Mouse (Mus musculus): ENCODE data around the gene Neb.

Gene Neb

DNA sequence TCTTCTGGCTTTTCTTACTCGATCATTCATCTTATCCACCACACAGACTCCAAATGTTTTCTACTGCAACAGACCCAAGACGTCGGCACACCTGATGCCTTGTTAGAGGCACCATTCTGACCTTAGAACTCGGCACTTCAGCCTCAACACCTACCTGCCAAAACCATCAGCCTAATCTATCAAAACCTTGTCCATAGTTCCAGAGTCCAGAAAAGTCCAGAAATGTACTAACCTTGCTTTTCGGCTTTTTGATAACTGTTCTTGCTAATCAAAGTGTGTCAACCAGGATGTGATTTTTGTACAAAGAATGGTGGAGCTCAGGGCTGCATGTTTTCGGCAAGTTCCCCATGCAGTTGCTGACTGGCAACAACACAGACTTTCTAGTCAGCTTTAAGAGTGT is 3.6 kb downstream of the Neb start:
- in situ Hi-C loops (cut with MboI, MseI), result no loop called here

DNA sequence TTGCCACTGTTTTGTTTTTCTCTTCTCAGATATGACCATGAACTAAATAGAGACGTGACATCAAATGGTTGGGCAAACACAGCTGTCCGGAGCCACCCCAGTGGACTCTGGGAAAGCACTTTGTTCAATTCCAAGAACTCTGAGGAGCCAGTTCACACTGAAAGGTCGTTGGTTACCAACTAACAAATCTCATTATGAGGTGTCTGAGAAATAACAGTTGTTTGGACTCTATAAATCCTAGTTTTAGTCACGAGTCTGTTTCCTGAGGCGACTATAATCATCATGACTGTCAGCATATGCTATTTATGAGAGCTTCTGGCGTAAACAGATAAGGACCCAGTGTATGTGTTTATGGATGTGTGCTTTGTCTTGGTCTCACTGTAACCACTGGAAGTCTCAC is 5.8 kb downstream of the Neb start:
- in situ Hi-C loops (cut with MboI, MseI), result no loop called here

DNA sequence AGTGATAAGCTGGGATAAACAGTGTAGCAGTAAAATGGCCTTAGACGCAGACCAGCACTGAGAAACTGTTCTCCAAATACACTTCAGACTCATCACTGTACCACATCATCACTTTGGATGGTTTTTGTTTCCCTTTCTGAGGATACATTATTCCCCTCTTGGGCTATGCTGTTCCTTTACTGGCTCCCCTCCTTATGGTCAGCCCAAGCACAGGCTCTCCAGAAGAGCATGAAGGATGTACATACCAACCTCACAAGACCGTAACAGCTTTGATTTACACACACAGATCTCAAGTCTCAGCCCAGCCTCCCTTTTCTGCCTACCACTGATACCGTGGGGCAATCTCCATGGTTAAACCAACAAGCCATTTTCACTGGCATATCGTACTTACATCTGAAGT is 6.2 kb downstream of the Neb start:
- in situ Hi-C loops (cut with MboI, MseI), result no loop called here

GRCm38 (mm10) chr2:52371066-52371465 is 7.2 kb downstream of the Neb start:
- in situ Hi-C loops (cut with MboI, MseI), result no loop called here

- in situ Hi-C loops (cut with MboI, MseI), result no loop called here
Observed at GRCm38 (mm10) chr2:52369622-52370021, 8.7 kb downstream of the Neb start.

DNA sequence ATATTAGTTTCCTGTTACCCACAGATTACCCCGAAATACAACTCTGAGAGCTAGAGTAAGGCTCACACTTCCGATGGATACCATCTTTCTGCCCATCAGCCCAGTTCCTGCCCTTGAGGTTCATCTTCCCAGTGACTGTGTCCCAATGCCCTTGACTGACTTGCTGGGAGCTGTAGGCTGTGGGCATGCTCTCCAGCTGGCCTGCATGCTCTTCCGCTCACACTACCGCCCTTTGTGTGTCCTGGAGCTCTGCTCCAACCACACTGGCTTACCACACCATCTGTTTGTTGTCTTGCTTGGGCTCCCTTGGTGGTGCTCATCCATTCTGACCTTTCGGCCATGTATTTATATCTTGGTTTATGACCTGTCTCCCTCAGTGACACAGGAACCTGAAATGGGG is 10.6 kb downstream of the Neb start:
- in situ Hi-C loops (cut with MboI, MseI), result no loop called here

- in situ Hi-C loops (cut with MboI, MseI), result no loop called here
Observed at GRCm38 (mm10) chr2:52367248-52367647, 11.0 kb downstream of the Neb start.

- in situ Hi-C loops (cut with MboI, MseI), result no loop called here
Observed at GRCm38 (mm10) chr2:52361086-52361485, 17.2 kb downstream of the Neb start.

- in situ Hi-C loops (cut with MboI, MseI), result no loop called here
Observed at GRCm38 (mm10) chr2:52359722-52360121, 18.6 kb downstream of the Neb start.

GRCm38 (mm10) chr2:52358156-52358555 is 20.1 kb downstream of the Neb start:
- in situ Hi-C loops (cut with MboI, MseI), result no loop called here

DNA sequence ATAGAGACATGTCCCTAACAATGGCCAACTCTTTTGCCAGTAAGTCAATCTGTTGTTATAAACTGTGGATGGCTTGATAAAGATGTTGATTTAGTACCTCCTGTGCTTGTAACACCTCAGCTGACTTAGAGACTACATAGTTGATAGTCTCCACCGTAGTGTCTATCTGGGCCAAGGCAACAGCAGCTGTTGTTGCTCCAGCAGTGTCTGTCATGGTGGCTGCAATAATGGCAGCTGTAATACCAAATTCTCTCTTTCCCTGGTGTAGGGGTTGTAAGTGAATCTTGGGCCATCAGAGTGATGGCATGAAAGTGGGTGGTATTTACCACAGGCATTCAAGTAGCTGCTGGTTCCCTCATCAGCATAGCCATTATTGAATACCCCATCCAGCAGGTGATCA is 27.2 kb downstream of the Neb start:
- in situ Hi-C loops (cut with MboI, MseI), result no loop called here

GRCm38 (mm10) chr2:52340990-52341389 is 37.3 kb downstream of the Neb start:
- in situ Hi-C loops (cut with MboI, MseI), result no loop called here

GRCm38 (mm10) chr2:52335556-52335955 is 42.7 kb downstream of the Neb start:
- in situ Hi-C loops (cut with MboI, MseI), result loop anchor here in 1 of 2 experiments (5.0 kb wide), 1 partner anchor 58 kb away; no protein-coding TSS in a partner anchor

DNA sequence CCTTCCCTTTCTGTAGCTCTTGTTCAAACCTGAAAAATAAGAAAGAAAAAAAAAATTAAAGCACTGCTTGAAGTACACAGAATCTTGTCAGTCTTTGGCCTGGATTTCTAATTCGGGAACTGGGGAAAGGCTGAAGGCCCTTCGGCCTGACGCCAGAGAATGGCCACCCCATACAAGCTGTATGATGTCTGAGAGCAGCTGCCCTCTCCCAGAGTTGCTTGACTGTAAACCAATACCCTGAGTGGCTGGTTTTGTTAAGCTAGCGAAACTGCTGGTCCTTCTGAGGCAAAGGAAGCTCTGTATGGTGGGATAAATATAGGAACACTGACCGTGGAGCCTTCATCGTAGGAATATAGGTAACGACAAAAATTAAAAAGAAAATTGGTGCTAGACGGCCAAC is 43.2 kb downstream of the Neb start:
- in situ Hi-C loops (cut with MboI, MseI), result loop anchor here in 1 of 2 experiments (5.0 kb wide), 1 partner anchor 58 kb away; no protein-coding TSS in a partner anchor

- in situ Hi-C loops (cut with MboI, MseI), result no loop called here
Observed at GRCm38 (mm10) chr2:52333535-52333934, 44.7 kb downstream of the Neb start.

- in situ Hi-C loops (cut with MboI, MseI), result no loop called here
Observed at GRCm38 (mm10) chr2:52331761-52332160, 46.5 kb downstream of the Neb start.

DNA sequence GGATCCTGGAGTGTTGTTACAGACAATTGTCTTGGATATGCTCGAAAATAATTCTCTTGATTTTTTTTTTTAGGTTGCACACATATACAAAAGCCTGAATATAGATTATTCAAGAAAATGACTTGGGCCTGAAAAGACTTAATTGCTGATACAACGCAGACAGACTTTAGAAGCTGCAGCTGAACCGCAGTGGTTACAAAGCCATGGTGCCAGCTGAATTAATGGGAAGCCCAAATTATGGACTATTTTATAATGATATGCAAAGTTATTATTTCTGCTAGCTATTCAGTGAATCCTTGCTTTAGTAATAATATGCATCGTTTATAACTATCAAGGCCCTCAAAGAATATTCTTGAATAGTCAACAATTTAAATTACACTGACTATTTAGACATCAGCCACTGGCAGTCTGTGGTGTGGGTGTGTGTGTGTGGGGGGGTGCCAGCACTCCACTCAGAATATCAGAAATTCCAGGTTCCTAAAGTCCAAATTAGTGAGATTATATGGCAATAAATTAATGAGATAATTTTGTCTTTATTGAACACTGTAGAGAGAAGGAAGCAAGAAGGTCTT is 50.9 kb downstream of the Neb start:
- in situ Hi-C loops (cut with MboI, MseI), result no loop called here

GRCm38 (mm10) chr2:52321866-52322265 is 56.4 kb downstream of the Neb start:
- in situ Hi-C loops (cut with MboI, MseI), result no loop called here

- in situ Hi-C loops (cut with MboI, MseI), result no loop called here
Observed at GRCm38 (mm10) chr2:52320175-52320574, 58.1 kb downstream of the Neb start.

DNA sequence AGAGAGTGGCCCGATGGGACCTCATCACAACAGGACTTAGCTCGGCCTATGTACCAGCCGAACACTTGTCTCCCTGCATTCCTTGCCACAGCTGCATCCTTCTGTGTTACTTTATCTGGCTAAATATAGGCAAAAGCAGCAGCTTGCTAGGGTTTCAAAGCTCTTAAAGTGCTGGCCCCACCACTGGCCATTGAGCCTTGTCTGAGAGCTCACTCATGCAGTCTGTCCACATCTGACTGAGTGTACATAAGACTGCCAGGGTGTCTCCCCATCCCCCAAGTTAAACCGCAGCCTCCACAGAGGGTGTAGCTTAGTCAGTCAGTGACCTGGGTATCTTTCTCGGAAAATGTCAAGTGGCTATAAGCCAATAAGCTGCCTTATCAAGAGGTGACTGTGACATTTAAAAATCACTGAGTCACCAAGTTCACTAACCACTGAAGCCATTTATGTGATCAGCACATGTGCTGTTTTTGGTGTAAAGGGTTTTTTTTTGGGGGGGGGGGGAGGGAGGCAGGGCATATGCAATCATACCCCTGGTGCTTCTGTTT is 59.2 kb downstream of the Neb start:
- in situ Hi-C loops (cut with MboI, MseI), result no loop called here

- in situ Hi-C loops (cut with MboI, MseI), result no loop called here
Observed at GRCm38 (mm10) chr2:52317471-52317870, 60.8 kb downstream of the Neb start.

- in situ Hi-C loops (cut with MboI, MseI), result no loop called here
Observed at GRCm38 (mm10) chr2:52315737-52316136, 62.5 kb downstream of the Neb start.

DNA sequence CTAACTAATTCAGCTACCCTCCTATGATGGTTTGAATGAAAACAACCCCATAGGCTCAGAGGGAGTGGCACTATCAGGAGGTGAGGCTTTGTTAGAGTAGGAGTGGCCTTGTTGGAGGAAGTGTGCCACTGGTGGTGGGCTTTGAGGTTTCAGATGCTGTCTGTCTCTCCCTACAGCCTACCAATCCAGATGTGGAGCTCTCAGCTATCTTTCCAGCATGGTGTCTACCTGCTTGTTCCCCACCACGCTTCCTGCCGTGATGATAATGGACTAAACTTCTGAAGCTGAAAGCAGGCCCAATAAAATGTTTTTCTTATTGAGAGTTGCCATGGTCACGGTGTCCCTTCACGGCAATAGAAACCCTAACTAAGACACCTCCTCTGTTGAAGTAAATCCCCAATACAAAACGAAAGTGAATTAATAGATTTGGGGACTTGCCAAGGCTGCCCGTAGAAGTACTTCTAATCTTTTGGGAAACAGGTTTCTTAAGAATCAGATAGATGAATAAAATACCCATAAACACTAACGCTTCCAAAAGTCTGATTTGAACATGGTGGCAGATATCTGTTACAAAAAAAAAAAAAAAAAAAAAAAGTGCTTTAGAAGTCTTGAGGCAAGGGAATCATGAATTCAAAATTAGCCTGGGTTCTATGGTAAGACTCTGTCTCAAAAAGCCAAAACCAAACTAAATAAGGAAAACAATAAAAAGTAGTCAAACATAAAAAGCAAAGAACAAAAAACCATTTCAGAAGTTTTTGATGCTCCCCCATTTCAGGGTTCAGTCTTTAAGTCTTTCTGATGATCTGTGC is 63.1 kb downstream of the Neb start:
- in situ Hi-C loops (cut with MboI, MseI), result no loop called here

Data from T-helper 17 cell (primary cell).